Mouse (Mus musculus) testis, adult 2 months (tissue): ENCODE measurements at regions not wholly inside any gene's neighbourhood (a gene's known extent, or its start where the extent isn't known, plus 50 kb on each side); places are given as distances from the start of the nearest gene placed in this dataset.

Source experiments
- CTCF ChIP-seq: fragments of 200-500 bp; IDR thresholded peaks from 2 replicates; pipeline ENCODE4 v1.5.1; 2012; ENCODE audit warnings: low read depth, mild to moderate bottlenecking, inconsistent platforms, low read length, moderate library complexity; ENCODE audit not compliant: control insufficient read depth, insufficient read depth, insufficient replicate concordance
- POLR2A ChIP-seq: fragments of 200-500 bp; IDR thresholded peaks from 2 replicates; pipeline ENCODE4 v1.6.1; 2012; ENCODE audit warnings: low read depth, mild to moderate bottlenecking, inconsistent platforms, low read length, moderate library complexity; ENCODE audit not compliant: control insufficient read depth

GRCm38 (mm10) chr7:40377839-40378238 lies 520.3 kb upstream of the Vstm2b start:
- TF ChIP-seq CTCF = no peak
- TF ChIP-seq POLR2A = no peak
